Mouse (Mus musculus) cerebellum, adult 2 months (tissue): ENCODE data around the gene Cstf2t. TPM values are rescaled to one million over a fixed set of nuclear protein-coding genes. Genes with fewer than 3 reads are reported as not detected.
A peak's percentile ranks its signal among the peaks of the same experiment; 100 is the strongest.

ENCODE experiments used
- DNase-seq, 2 experiments: peaks; one replicate each; pipeline ENCODE4 v3.0.0; 2021
- H3K27ac ChIP-seq: fragments of 200-500 bp; 2 replicates; pipeline ENCODE4 v1.5.1; 2012; ENCODE audit warnings: low read length, control low read depth, inconsistent platforms; ENCODE audit not compliant: insufficient read depth
- H3K27me3 ChIP-seq: fragments of 200-500 bp; 2 replicates; pipeline ENCODE4 v1.6.1; 2012; ENCODE audit warnings: inconsistent platforms, mild to moderate bottlenecking, low read length, moderate library complexity; ENCODE audit not compliant: control insufficient read depth, insufficient read depth
- H3K4me1 ChIP-seq: fragments of 200-500 bp; 2 replicates; pipeline ENCODE4 v1.6.1; 2011; ENCODE audit warnings: low read length; ENCODE audit not compliant: control insufficient read depth, insufficient read depth
- H3K4me3 ChIP-seq: fragments of 200-500 bp; replicated peaks from 2 replicates; pipeline ENCODE3; 2011; ENCODE audit warnings: mild to moderate bottlenecking, low read depth, low read length, control low read depth; ENCODE audit not compliant: insufficient read depth
- CTCF ChIP-seq: fragments of 200-500 bp; IDR thresholded peaks from 2 replicates; pipeline ENCODE4 v1.5.1; 2011; ENCODE audit warnings: low read depth, mild to moderate bottlenecking, control low read depth, low read length, moderate library complexity, borderline replicate concordance; ENCODE audit not compliant: insufficient read depth
- POLR2A ChIP-seq: fragments of 200-500 bp; IDR thresholded peaks from 2 replicates; pipeline ENCODE4 v1.6.1; 2011; ENCODE audit warnings: low read length, control low read depth, borderline replicate concordance; ENCODE audit not compliant: insufficient read depth
- WGBS: fragments of 180-500 bp; shearing (Covaris S2); methylation state at CpG from one replicate; pipeline ENCODE4 v1.1.7; 2018; 5-methylcytosine and 5-hydroxymethylcytosine counted together
- polyA plus RNA-seq: library from polyadenylated mRNA; depleted of rRNA; stranded (reverse); fragments of >200 nt; gene quantifications from 2 replicates; pipeline ENCODE4 v1.2.3, GENCODE M21; 2012

The Cstf2t gene
- polyA plus RNA-seq, 1 experiment: 42.1 TPM

- no peak for TF ChIP-seq CTCF
- TF ChIP-seq POLR2A: no peak
- H3K27ac ChIP-seq: no peak overlapping the region
- DNase-seq: no peak
- H3K4me3 ChIP-seq: no peak overlapping the region
- 61% methylated on average over 3 of the region's 3 CpGs for WGBS
- no peaks in the 10 kb centered on the region for H3K4me1 ChIP-seq
- H3K27me3 ChIP-seq: no peaks in the 10 kb centered on the region
Observed at GRCm38 (mm10) chr19:31106036-31106435, 23.4 kb downstream of the Cstf2t start.

- no peak for DNase-seq
- Histone ChIP-seq H3K4me1 (no peaks in the 10 kb centered on the region), H3K27me3 (no peaks in the 10 kb centered on the region), H3K27ac (no peak overlapping the region), H3K4me3 (no peak overlapping the region)
- WGBS: 52% methylated on average over 9 of the region's 9 CpGs
- no peak for TF ChIP-seq POLR2A
- no peak for TF ChIP-seq CTCF
Observed at GRCm38 (mm10) chr19:31106835-31107554, 24.4 kb downstream of the Cstf2t start.

GRCm38 (mm10) chr19:31114690-31115089 is 32.1 kb downstream of the Cstf2t start:
- H3K27ac ChIP-seq: no peak overlapping the region
- peak in 1 of 2 experiments; percentile 12 for DNase-seq
- H3K4me1 ChIP-seq: no peaks in the 10 kb centered on the region
- H3K27me3 ChIP-seq: no peaks in the 10 kb centered on the region
- TF ChIP-seq CTCF (no peak), POLR2A (no peak)
- 11% methylated on average over 4 of the region's 4 CpGs for WGBS
- H3K4me3 ChIP-seq: no peak overlapping the region

- Histone ChIP-seq H3K4me3 (no peak overlapping the region), H3K27me3 (no peaks in the 10 kb centered on the region), H3K27ac (no peak overlapping the region), H3K4me1 (no peaks in the 10 kb centered on the region)
- WGBS: 38% methylated on average over 3 of the region's 3 CpGs
- no peak for DNase-seq
- TF ChIP-seq POLR2A (no peak), CTCF (no peak)
Observed at GRCm38 (mm10) chr19:31124628-31125027, 42.0 kb downstream of the Cstf2t start.

- H3K4me3 ChIP-seq: no peak overlapping the region
- TF ChIP-seq CTCF (no peak), POLR2A (no peak)
- WGBS: 84% methylated on average over 8 of the region's 8 CpGs
- H3K4me1 ChIP-seq: no peaks in the 10 kb centered on the region
- DNase-seq: no peak
- H3K27ac ChIP-seq: no peak overlapping the region
- H3K27me3 ChIP-seq: no peaks in the 10 kb centered on the region
Observed at GRCm38 (mm10) chr19:31132614-31133013, 50.0 kb downstream of the Cstf2t start.

GRCm38 (mm10) chr19:31136316-31136715 is 53.7 kb downstream of the Cstf2t start:
- Histone ChIP-seq H3K4me1 (no peaks in the 10 kb centered on the region), H3K27ac (no peak overlapping the region), H3K27me3 (no peaks in the 10 kb centered on the region), H3K4me3 (no peak overlapping the region)
- DNase-seq: no peak
- 6% methylated on average over 2 of the region's 2 CpGs for whole genome bisulfite sequencing
- TF ChIP-seq POLR2A (no peak), CTCF (no peak)
